Mouse (Mus musculus) brown adipose tissue, adult 24 weeks (tissue): ENCODE results near the gene Olfr796. TPM values are rescaled to one million over a fixed set of nuclear protein-coding genes. Genes with fewer than 3 reads are reported as not detected.

Experiments
- H3K27ac ChIP-seq: fragments of 200-500 bp; replicated peaks from 2 replicates; pipeline ENCODE4 v1.5.1; 2012; ENCODE audit warnings: low read depth, mild to moderate bottlenecking, low read length
- H3K4me1 ChIP-seq: fragments of 200-500 bp; 2 replicates; pipeline ENCODE4 v1.6.1; 2012; ENCODE audit warnings: low read length, mixed read lengths; ENCODE audit not compliant: control insufficient read depth, insufficient read depth, insufficient read length
- H3K4me3 ChIP-seq: fragments of 200-500 bp; 2 replicates; pipeline ENCODE4 v1.5.1; 2012; ENCODE audit warnings: low read depth, mild to moderate bottlenecking, low read length, moderate library complexity; ENCODE audit not compliant: insufficient read depth
- polyA plus RNA-seq: library from polyadenylated mRNA; stranded (reverse); fragments of >200 nt; gene quantifications from 2 replicates; pipeline ENCODE4 v1.2.4, GENCODE M21; 2012; ENCODE audit not compliant: missing spikeins, insufficient read depth, insufficient read length

Gene Olfr796
- not detected in 2 replicates for polyA plus RNA-seq

DNA sequence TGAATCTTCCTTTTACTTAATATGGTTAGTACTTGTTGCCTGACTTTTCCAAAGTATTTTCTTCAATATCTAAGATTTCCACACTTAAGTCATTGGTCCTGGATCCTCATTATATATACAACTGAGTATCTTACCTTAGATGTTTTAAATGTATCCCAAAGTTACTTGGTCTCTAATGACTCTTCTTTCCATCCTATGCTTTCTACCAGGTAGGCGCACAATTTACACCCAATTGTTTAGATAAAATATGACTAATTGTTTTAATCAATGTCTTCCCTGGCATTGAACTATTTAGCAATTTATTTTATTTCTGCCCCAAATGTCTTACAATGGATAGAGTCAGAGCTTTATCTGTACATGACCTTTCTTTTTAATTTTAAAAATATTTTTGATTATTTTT is at the start of gene Olfr796:
Olfr796 (minus strand) TSS at position 101 of the 400 bp plus-strand sequence.
- no peak within 1 kb of the TSS for H3K27ac ChIP-seq
- no peaks in the 10 kb centered on the region for H3K4me1 ChIP-seq
- H3K4me3 ChIP-seq: no peak within 1 kb of the TSS

- no peak within 1 kb of the TSS for H3K4me3 ChIP-seq
These were observed 45.0 kb upstream of the Olfr796 start, which contains the start of gene Olfr800 for GRCm38 (mm10) chr10:129657394-129657793. Olfr800 (plus strand) TSS chr10:129657694.

GRCm38 (mm10) chr10:129651763-129652162 is 39.4 kb upstream of the Olfr796 start:
- Histone ChIP-seq H3K4me3 (no peak overlapping the region), H3K4me1 (no peaks in the 10 kb centered on the region), H3K27ac (no peak overlapping the region)

More at GRCm38 (mm10) chr10:129657394-129657793, 45.0 kb upstream of the Olfr796 start, which contains the start of gene Olfr800:
- no peaks in the 10 kb centered on the region for H3K4me1 ChIP-seq
- no peak within 1 kb of the TSS for H3K27ac ChIP-seq

DNA sequence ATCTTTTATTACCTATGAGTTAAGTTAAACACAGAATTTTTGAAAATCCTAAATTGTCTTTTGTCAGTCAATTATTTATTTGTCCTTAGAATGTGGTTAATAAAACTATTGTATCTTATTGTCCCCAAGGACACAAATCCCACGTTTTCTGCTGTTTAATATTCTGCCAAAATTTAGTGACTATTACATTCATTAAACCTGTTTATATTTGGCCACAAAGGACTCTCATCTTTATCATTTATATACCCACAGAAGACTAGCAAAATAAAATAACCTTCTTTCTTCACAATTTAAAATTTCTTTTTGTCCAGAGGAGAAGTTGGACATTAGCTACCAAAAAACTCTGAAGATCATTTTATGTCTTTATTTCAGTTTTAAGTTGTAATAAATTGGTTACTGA is 24.8 kb upstream of the Olfr796 start, which contains the start of gene Olfr799:
Olfr799 (plus strand) TSS at position 301 of the 400 bp plus-strand sequence.
- Histone ChIP-seq H3K4me3 (no peak within 1 kb of the TSS), H3K27ac (no peak within 1 kb of the TSS), H3K4me1 (no peaks in the 10 kb centered on the region)

DNA sequence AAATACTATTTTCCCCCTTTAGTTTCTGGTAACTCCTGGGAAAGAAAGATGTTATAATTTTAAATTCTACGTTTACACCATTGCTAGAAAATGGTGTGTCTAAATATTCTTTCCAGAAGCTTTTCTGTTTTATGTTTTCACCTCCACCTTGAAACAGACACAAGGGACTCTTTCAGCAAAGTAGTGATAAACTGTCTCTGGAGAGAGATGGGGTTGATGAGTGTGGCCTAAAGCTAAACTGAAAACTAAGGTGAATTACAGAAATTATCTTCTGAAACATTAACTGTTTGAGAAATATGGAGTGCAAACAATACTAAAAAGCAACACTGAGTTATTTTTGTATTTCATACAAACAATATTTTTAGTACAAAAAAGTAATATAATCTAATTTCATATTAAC is 15.5 kb upstream of the Olfr796 start, which contains the start of gene Olfr798:
Olfr798 (minus strand) TSS at position 101 of the 400 bp plus-strand sequence.
- Histone ChIP-seq H3K4me3 (no peak within 1 kb of the TSS), H3K27ac (no peak within 1 kb of the TSS), H3K4me1 (no peaks in the 10 kb centered on the region)

GRCm38 (mm10) chr10:129623251-129623650 is 10.9 kb upstream of the Olfr796 start:
- Histone ChIP-seq H3K27ac (no peak overlapping the region), H3K4me1 (no peaks in the 10 kb centered on the region), H3K4me3 (no peak overlapping the region)

DNA sequence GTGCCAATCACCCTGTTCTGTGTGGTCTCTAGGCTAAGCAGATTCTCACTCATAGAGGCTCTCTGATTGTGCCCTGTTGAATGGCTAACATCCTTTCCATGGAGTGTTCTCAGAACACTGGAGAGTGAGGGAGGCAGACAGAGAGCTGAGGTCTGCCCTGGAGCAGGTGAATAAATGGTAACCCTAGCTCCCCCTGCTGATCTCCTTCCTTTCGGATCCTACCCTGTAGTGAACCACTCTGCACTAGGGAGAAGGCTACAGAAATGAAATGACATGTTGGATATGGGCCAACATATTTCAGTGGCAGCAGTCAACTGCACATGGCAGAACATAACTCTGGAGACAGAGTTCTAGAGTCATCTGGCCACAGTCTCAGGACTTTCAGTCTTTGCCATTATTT is 9.4 kb upstream of the Olfr796 start:
- no peak overlapping the region for H3K27ac ChIP-seq
- H3K4me1 ChIP-seq: no peaks in the 10 kb centered on the region
- no peak overlapping the region for H3K4me3 ChIP-seq

DNA sequence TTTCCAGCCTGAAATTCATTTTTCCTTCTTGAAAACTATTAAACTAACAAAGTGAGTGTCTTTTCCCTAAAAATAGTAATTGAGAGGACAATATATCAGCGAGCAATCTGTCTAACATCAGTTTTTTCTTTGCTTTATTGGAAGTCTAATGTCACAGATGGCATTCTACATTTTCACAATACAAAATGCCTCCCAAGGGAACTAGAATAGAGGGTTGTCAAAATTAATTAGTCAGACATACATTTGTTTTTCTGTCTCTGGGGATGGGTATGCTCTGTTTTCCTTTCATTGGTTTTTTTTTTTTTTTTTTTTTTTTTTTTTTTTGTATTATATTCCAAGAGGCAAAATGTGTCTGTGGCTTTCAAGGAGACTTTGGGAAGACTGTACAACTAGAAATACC is 35.3 kb downstream of the Olfr796 start:
- no peaks in the 10 kb centered on the region for H3K4me1 ChIP-seq
- H3K4me3 ChIP-seq: no peak overlapping the region
- no peak overlapping the region for H3K27ac ChIP-seq

GRCm38 (mm10) chr10:129567355-129567754 is 45.0 kb downstream of the Olfr796 start, which contains the start of gene Olfr794:
Olfr794 (plus strand) TSS chr10:129567655.
- Histone ChIP-seq H3K4me3 (no peak within 1 kb of the TSS), H3K4me1 (no peaks in the 10 kb centered on the region)

More at GRCm38 (mm10) chr10:129567355-129567754, 45.0 kb downstream of the Olfr796 start, which contains the start of gene Olfr794:
- no peak within 1 kb of the TSS for H3K27ac ChIP-seq

Other genes with a start within 250 kb of the Olfr796 start
- not detected in 2 replicates for gene Olfr784, start 228.5 kb downstream of the Olfr796 start, polyA plus RNA-seq
- not detected in 2 replicates for gene Olfr785, start 207.1 kb downstream of the Olfr796 start, polyA plus RNA-seq
- not detected in 2 replicates for gene Olfr786, start 185.3 kb downstream of the Olfr796 start, polyA plus RNA-seq
- not detected in 2 replicates for gene Olfr787, start 150.7 kb downstream of the Olfr796 start, polyA plus RNA-seq
- gene Olfr788, start 141.6 kb downstream of the Olfr796 start, polyA plus RNA-seq: not detected in 2 replicates
- gene Olfr789, start 127.8 kb downstream of the Olfr796 start, polyA plus RNA-seq: not detected in 2 replicates
- gene Olfr790, start 114.1 kb downstream of the Olfr796 start, polyA plus RNA-seq: not detected in 2 replicates
- gene Olfr791, start 90.8 kb downstream of the Olfr796 start, polyA plus RNA-seq: not detected in 2 replicates
- not detected in 2 replicates for gene Olfr792, start 73.4 kb downstream of the Olfr796 start, polyA plus RNA-seq
- not detected in 2 replicates for gene Olfr794, start 44.9 kb downstream of the Olfr796 start, polyA plus RNA-seq
- gene Olfr798, start 15.4 kb upstream of the Olfr796 start, polyA plus RNA-seq: not detected in 2 replicates
- not detected in 2 replicates for gene Olfr799, start 24.9 kb upstream of the Olfr796 start, polyA plus RNA-seq
- not detected in 2 replicates for gene Olfr800, start 45.1 kb upstream of the Olfr796 start, polyA plus RNA-seq
- gene Olfr801, start 61.3 kb upstream of the Olfr796 start, polyA plus RNA-seq: not detected in 2 replicates
- gene Olfr802, start 75.6 kb upstream of the Olfr796 start, polyA plus RNA-seq: not detected in 2 replicates
- gene Olfr803, start 81.7 kb upstream of the Olfr796 start, polyA plus RNA-seq: not detected in 2 replicates
- gene Olfr804, start 90.6 kb upstream of the Olfr796 start, polyA plus RNA-seq: not detected in 2 replicates
- gene Olfr805, start 116.8 kb upstream of the Olfr796 start, polyA plus RNA-seq: not detected in 2 replicates
- not detected in 2 replicates for gene Olfr806, start 129.4 kb upstream of the Olfr796 start, polyA plus RNA-seq
- gene Olfr807, start 145.2 kb upstream of the Olfr796 start, polyA plus RNA-seq: not detected in 2 replicates
- gene Olfr808, start 152.9 kb upstream of the Olfr796 start, polyA plus RNA-seq: not detected in 2 replicates
- gene Olfr809, start 162.1 kb upstream of the Olfr796 start, polyA plus RNA-seq: not detected in 2 replicates
- not detected in 2 replicates for gene Olfr810, start 182.3 kb upstream of the Olfr796 start, polyA plus RNA-seq
- not detected in 2 replicates for gene Olfr811, start 191.8 kb upstream of the Olfr796 start, polyA plus RNA-seq
- gene Olfr812, start 233.5 kb upstream of the Olfr796 start, polyA plus RNA-seq: not detected in 2 replicates
- not detected in 2 replicates for gene Olfr813, start 242.8 kb upstream of the Olfr796 start, polyA plus RNA-seq